In genomic region chr5:117976657-117977500, GRCm38 (mm10) we compare ENCODE assay signal across 8 mouse cellular contexts. TPM values are rescaled to one million over a fixed set of nuclear protein-coding genes. Genes with fewer than 3 reads are reported as not detected.
DNase-seq lines count a peak whose midpoint lies in the region; ATAC-seq and TF ChIP-seq lines count a peak whose summit lies in the region.

Gene Fbxo21 (plus strand): TSS chr5:117976730.

- peak within 1 kb of the TSS; percentile 98 for H3ac ChIP-seq in C2C12 (ENCODE audit: control insufficient read depth, insufficient read length, low read depth)

- peak within 1 kb of the TSS; percentile 95 for H3K9ac ChIP-seq in heart, embryonic 12.5 days
- peak within 1 kb of the TSS; percentile 94 for H3K9ac ChIP-seq in kidney, postnatal 0 days (ENCODE audit: low read depth, low read length)
- peak within 1 kb of the TSS; percentile 84 for H3K9ac ChIP-seq in liver, embryonic 11.5 days (ENCODE audit: low read depth, low read length)
- peak within 1 kb of the TSS; percentile 89 for H3K9ac ChIP-seq in stomach, embryonic 14.5 days (replicated peaks; ENCODE audit: low read depth, low read length)

- H3K4me3 ChIP-seq in C2C12 (ENCODE audit: insufficient read depth, poor library complexity, severe bottlenecking) = peak within 1 kb of the TSS; percentile 75
- peak within 1 kb of the TSS; percentile 90 for H3K4me3 ChIP-seq in erythroblast, embryonic 14.5 days (replicated peaks)
- peak within 1 kb of the TSS; percentile 90 for H3K4me3 ChIP-seq in heart, embryonic 12.5 days
- H3K4me3 ChIP-seq in kidney, postnatal 0 days (replicated peaks; ENCODE audit: low read depth, low read length) = peak within 1 kb of the TSS; percentile 97
- H3K4me3 ChIP-seq in liver, embryonic 11.5 days (ENCODE audit: low read depth, low read length) = peak within 1 kb of the TSS; percentile 88
- peak within 1 kb of the TSS; percentile 97 for H3K4me3 ChIP-seq in stomach, embryonic 14.5 days (ENCODE audit: low read depth, low read length)

- no peaks in the 10 kb centered on the region for H3K79me2 ChIP-seq in C2C12 (ENCODE audit: control insufficient read depth, insufficient read depth)

- TF ChIP-seq POLR2A in brain, embryonic 14.5 days (IDR thresholded peaks at IDR 0.05; ENCODE audit: borderline replicate concordance, extremely low read depth, insufficient read depth, insufficient read length, poor library complexity, severe bottlenecking) = peak; percentile 87

- peak within 1 kb of the TSS; percentile 52 for H3K27ac ChIP-seq in heart, embryonic 12.5 days (ENCODE audit: poor library complexity, severe bottlenecking)
- peak within 1 kb of the TSS; percentile 85 for H3K27ac ChIP-seq in kidney, postnatal 0 days
- H3K27ac ChIP-seq in liver, embryonic 11.5 days (ENCODE audit: low read depth, low read length) = peak within 1 kb of the TSS; percentile 71
- H3K27ac ChIP-seq in stomach, embryonic 14.5 days (ENCODE audit: low read length) = peak within 1 kb of the TSS; percentile 78; the same call in 1 of the 2 replicates

- H3K4me1 ChIP-seq in erythroblast, embryonic 14.5 days (ENCODE audit: control insufficient read depth) = peaks cover 15% of the 10 kb centered on the region
- H3K4me1 ChIP-seq in heart, embryonic 12.5 days (replicated peaks) = peaks cover 15% of the 10 kb centered on the region
- peaks cover 6% of the 10 kb centered on the region; the same call in 1 of the 2 replicates for H3K4me1 ChIP-seq in kidney, postnatal 0 days (replicated peaks; ENCODE audit: insufficient read depth, low read length)
- peaks cover 16% of the 10 kb centered on the region for H3K4me1 ChIP-seq in liver, embryonic 11.5 days (replicated peaks; ENCODE audit: control insufficient read depth, insufficient read depth, low read length)
- peaks cover 19% of the 10 kb centered on the region for H3K4me1 ChIP-seq in stomach, embryonic 14.5 days (ENCODE audit: control insufficient read depth, insufficient read depth, low read length)

- no peak for TF ChIP-seq CTCF in C2C12 (IDR thresholded peaks at IDR 0.05; ENCODE audit: control insufficient read depth, insufficient read depth, insufficient read length)
- TF ChIP-seq CTCF in brain, embryonic 14.5 days (IDR thresholded peaks at IDR 0.05; ENCODE audit: borderline replicate concordance, extremely low read depth, insufficient read depth, insufficient read length) = no peak
- TF ChIP-seq CTCF in kidney, postnatal 0 days (IDR thresholded peaks at IDR 0.05; ENCODE audit: low read depth) = peak; percentile 37

- peaks cover 8% of the 10 kb centered on the region for H3K27me3 ChIP-seq in C2C12 (ENCODE audit: control insufficient read depth, insufficient read depth, insufficient read length)
- H3K27me3 ChIP-seq in erythroblast, embryonic 14.5 days (ENCODE audit: control insufficient read depth) = peaks cover 18% of the 10 kb centered on the region
- H3K27me3 ChIP-seq in heart, embryonic 12.5 days (replicated peaks) = no peaks in the 10 kb centered on the region
- H3K27me3 ChIP-seq in kidney, postnatal 0 days (ENCODE audit: insufficient read depth, low read length) = no peaks in the 10 kb centered on the region
- H3K27me3 ChIP-seq in liver, embryonic 11.5 days (replicated peaks; ENCODE audit: control insufficient read depth, insufficient read depth, low read length) = no peaks in the 10 kb centered on the region
- H3K27me3 ChIP-seq in stomach, embryonic 14.5 days (ENCODE audit: control insufficient read depth, insufficient read depth, low read length) = no peaks in the 10 kb centered on the region

- peak within 1 kb of the TSS; percentile 86 for H3K4me2 ChIP-seq in heart, embryonic 12.5 days
- peak within 1 kb of the TSS; percentile 88 for H3K4me2 ChIP-seq in kidney, postnatal 0 days (ENCODE audit: low read length)
- peak within 1 kb of the TSS; percentile 76 for H3K4me2 ChIP-seq in liver, embryonic 11.5 days
- H3K4me2 ChIP-seq in stomach, embryonic 14.5 days (replicated peaks; ENCODE audit: low read depth, low read length) = peak within 1 kb of the TSS; percentile 78

- no peaks in the 10 kb centered on the region for H3K9me3 ChIP-seq in erythroblast, embryonic 14.5 days (ENCODE audit: control insufficient read depth, low read length)
- no peaks in the 10 kb centered on the region for H3K9me3 ChIP-seq in heart, embryonic 12.5 days (replicated peaks)
- H3K9me3 ChIP-seq in kidney, postnatal 0 days (replicated peaks; ENCODE audit: low read length) = no peaks in the 10 kb centered on the region
- H3K9me3 ChIP-seq in liver, embryonic 11.5 days (ENCODE audit: control insufficient read depth, low read length) = no peaks in the 10 kb centered on the region
- no peaks in the 10 kb centered on the region for H3K9me3 ChIP-seq in stomach, embryonic 14.5 days (ENCODE audit: control insufficient read depth, low read depth, low read length)

- DNase-seq in brain, embryonic 14.5 days (ENCODE audit: low read depth) = peak; percentile 98
- peak; percentile 96 for DNase-seq in kidney, postnatal 0 days (ENCODE audit: low spot score)
- DNase-seq in liver, embryonic 11.5 days (ENCODE audit: low spot score) = peak; percentile 98
- DNase-seq in naive thymus-derived CD4-positive, alpha-beta T cell, adult 2 months (ENCODE audit: low read depth) = peak; percentile 89

- WGBS in heart, embryonic 12.5 days = under 1% methylated on average over 87 of the region's 88 CpGs
- WGBS in kidney, postnatal 0 days = under 1% methylated on average over 78 of the region's 88 CpGs
- WGBS in liver, embryonic 11.5 days = under 1% methylated on average over 82 of the region's 88 CpGs
- WGBS in stomach, embryonic 14.5 days = under 1% methylated on average over 67 of the region's 88 CpGs

- no peaks in the 10 kb centered on the region for H3K36me3 ChIP-seq in C2C12 (ENCODE audit: control insufficient read depth, insufficient read depth)
- peaks cover 3% of the 10 kb centered on the region; the same call in 1 of the 2 replicates for H3K36me3 ChIP-seq in erythroblast, embryonic 14.5 days (ENCODE audit: control insufficient read depth)
- H3K36me3 ChIP-seq in heart, embryonic 12.5 days = peaks cover 30% of the 10 kb centered on the region
- H3K36me3 ChIP-seq in kidney, postnatal 0 days (ENCODE audit: insufficient read depth, low read length) = peaks cover 16% of the 10 kb centered on the region; the same call in 1 of the 2 replicates
- H3K36me3 ChIP-seq in liver, embryonic 11.5 days (ENCODE audit: control insufficient read depth, insufficient read depth, low read length) = peaks cover 8% of the 10 kb centered on the region
- peaks cover 14% of the 10 kb centered on the region for H3K36me3 ChIP-seq in stomach, embryonic 14.5 days (ENCODE audit: control insufficient read depth, insufficient read depth, low read length)

- no peaks in the 10 kb centered on the region for H3K79me3 ChIP-seq in C2C12 (ENCODE audit: low read depth)

- ATAC-seq in heart, embryonic 12.5 days (ENCODE audit: insufficient number of reproducible peaks, low FRiP score) = peak; percentile 94
- ATAC-seq in kidney, postnatal 0 days (replicated peaks; ENCODE audit: low FRiP score, low read depth) = peak; percentile 90
- ATAC-seq in liver, embryonic 11.5 days (replicated peaks; ENCODE audit: low FRiP score) = peak; percentile 94
- ATAC-seq in stomach, embryonic 14.5 days (ENCODE audit: insufficient number of reproducible peaks, insufficient read depth, low FRiP score, low read depth) = peak; percentile 91

TF ChIP-seq in C2C12, 6 proteins besides CTCF, POLR2A, EP300 and RAD21:
- TF ChIP-seq MAX (IDR thresholded peaks at IDR 0.05) (peak; percentile 21), USF1 (IDR thresholded peaks at IDR 0.05; ENCODE audit: low read depth) (no peak)

RNA-seq across cellular contexts. Expression of gene Fbxo21, which starts in this region (rescaled TPM):
- polyA plus RNA-seq in C2C12 (2012; fragmentation: generic; extraction: Trizol) = 16.0 TPM
- 171 and 178 TPM in 2 replicates for polyA plus RNA-seq in brain, embryonic 14.5 days (2012; rRNA removed)
- polyA plus RNA-seq in erythroblast, embryonic 14.5 days (2012) = 0.06 and 0.09 TPM in 2 replicates
- 67.3 and 71.2 TPM in 2 replicates for polyA plus RNA-seq in heart, embryonic 12.5 days (2016; fragmentation: Nextera tagmentation; extraction: Ambion mirVana)
- 51.6 and 54.4 TPM in 2 replicates for polyA plus RNA-seq in kidney, postnatal 0 days (2015; fragmentation: Nextera tagmentation; extraction: Ambion mirVana)
- polyA plus RNA-seq in liver, embryonic 11.5 days (2014; fragmentation: Nextera tagmentation; extraction: Ambion mirVana) = 44.8 and 49.2 TPM in 2 replicates
- polyA plus RNA-seq in stomach, embryonic 14.5 days (2014; fragmentation: Nextera tagmentation; extraction: Ambion mirVana) = 69.3 and 71.7 TPM in 2 replicates

Comparison
In these comparisons a context has a peak if more than half of its experiments do, and no peak if none do; other contexts are left out.
1. Peak in every context shown above with its lines: DNase-seq, ATAC-seq, H3K4me3 ChIP-seq and H3K27ac ChIP-seq.
2. RNA of gene Fbxo21 (polyA plus RNA-seq): 171 to 178 TPM in brain, embryonic 14.5 days, 69.3 to 71.7 TPM in stomach, embryonic 14.5 days, 67.3 to 71.2 TPM in heart, embryonic 12.5 days, 51.6 to 54.4 TPM in kidney, postnatal 0 days, 44.8 to 49.2 TPM in liver, embryonic 11.5 days and 16.0 TPM in C2C12 (single experiment); 0.06 to 0.09 TPM in erythroblast, embryonic 14.5 days; every median in the first group is over 10 times any median in the second.